Mouse (Mus musculus) embryonic facial prominence, embryonic 13.5 days (tissue): ENCODE measurements around the gene Prrg2. TPM values are rescaled to one million over a fixed set of nuclear protein-coding genes. Genes with fewer than 3 reads are reported as not detected.
A peak's percentile ranks its signal among the peaks of the same experiment; 100 is the strongest.
"Not testable (repeated sequence)": the region's sequence is repeated elsewhere in the genome, so short reads cannot be mapped to it uniquely, and the experiment has no call there.

Experiments
- ATAC-seq: fragments of 200-750 bp; cut with Nextera tagmentation; 2 replicates; pipeline ENCODE4 v1.8.0; 2017; ENCODE audit warnings: low read depth; ENCODE audit not compliant: insufficient number of reproducible peaks, insufficient read depth, low FRiP score, low TSS enrichment
- H3K27ac ChIP-seq: fragments of 300-500 bp; sonication (generic); 2 replicates; pipeline ENCODE4 v1.5.1; 2015; ENCODE audit warnings: moderate library complexity, mild to moderate bottlenecking, inconsistent platforms
- H3K27me3 ChIP-seq: fragments of 300-500 bp; sonication (generic); 2 replicates; pipeline ENCODE4 v1.6.1; 2015; ENCODE audit warnings: mild to moderate bottlenecking, inconsistent platforms
- H3K36me3 ChIP-seq: fragments of 300-500 bp; sonication (generic); 2 replicates; pipeline ENCODE4 v1.6.1; 2015; ENCODE audit warnings: mild to moderate bottlenecking, inconsistent platforms
- H3K4me1 ChIP-seq: fragments of 300-500 bp; sonication (generic); 2 replicates; pipeline ENCODE4 v1.6.1; 2015; ENCODE audit warnings: inconsistent platforms
- H3K4me2 ChIP-seq: fragments of 300-500 bp; sonication (generic); 2 replicates; pipeline ENCODE4 v1.6.1; 2015; ENCODE audit warnings: moderate library complexity, mild to moderate bottlenecking, inconsistent platforms
- H3K4me3 ChIP-seq: fragments of 300-500 bp; sonication (generic); 2 replicates; pipeline ENCODE4 v1.5.1; 2015; ENCODE audit warnings: mild to moderate bottlenecking, inconsistent platforms
- H3K9ac ChIP-seq: fragments of 300-500 bp; sonication (generic); 2 replicates; pipeline ENCODE4 v1.6.1; 2015; ENCODE audit warnings: mild to moderate bottlenecking, inconsistent platforms
- H3K9me3 ChIP-seq: fragments of 300-500 bp; sonication (generic); 2 replicates; pipeline ENCODE4 v1.6.1; 2016; ENCODE audit warnings: inconsistent platforms
- WGBS: fragments of 180-500 bp; shearing (Covaris S2); methylation state at CpG from one replicate; pipeline ENCODE4 v1.1.7; 2015; ENCODE audit warnings: mixed read lengths; 5-methylcytosine and 5-hydroxymethylcytosine counted together
- polyA plus RNA-seq: library from polyadenylated mRNA; unstranded; fragments of >200 nt; fragmentation: Nextera tagmentation; extraction: Ambion mirVana; gene quantifications from 2 replicates; pipeline ENCODE4 v1.2.1, GENCODE M21; 2015

Gene Prrg2
- polyA plus RNA-seq, 1 experiment from 2014 or later: 26.0 TPM

DNA sequence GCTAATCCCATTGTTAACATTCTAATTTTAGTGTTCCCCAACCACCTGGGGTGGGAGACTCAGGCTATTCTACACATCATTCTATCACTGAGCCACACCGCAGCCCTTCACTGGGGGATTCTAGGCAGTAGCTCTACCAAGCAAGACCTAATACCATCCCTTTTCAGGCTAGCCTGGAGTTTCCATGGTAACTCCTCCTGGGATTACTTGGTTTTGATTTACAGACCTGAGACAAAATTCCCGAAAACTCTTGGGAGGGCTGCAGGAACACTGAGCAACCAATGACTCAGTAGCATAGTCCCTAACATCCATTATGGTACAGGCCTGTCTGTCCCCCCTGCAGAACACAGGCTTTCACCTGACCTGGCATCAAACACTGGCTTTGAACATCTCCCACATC, 36.2 kb downstream of the Prrg2 start:
- 71% methylated on average over 2 of the region's 2 CpGs for WGBS
- H3K36me3 ChIP-seq: peaks cover 48% of the 10 kb centered on the region

DNA sequence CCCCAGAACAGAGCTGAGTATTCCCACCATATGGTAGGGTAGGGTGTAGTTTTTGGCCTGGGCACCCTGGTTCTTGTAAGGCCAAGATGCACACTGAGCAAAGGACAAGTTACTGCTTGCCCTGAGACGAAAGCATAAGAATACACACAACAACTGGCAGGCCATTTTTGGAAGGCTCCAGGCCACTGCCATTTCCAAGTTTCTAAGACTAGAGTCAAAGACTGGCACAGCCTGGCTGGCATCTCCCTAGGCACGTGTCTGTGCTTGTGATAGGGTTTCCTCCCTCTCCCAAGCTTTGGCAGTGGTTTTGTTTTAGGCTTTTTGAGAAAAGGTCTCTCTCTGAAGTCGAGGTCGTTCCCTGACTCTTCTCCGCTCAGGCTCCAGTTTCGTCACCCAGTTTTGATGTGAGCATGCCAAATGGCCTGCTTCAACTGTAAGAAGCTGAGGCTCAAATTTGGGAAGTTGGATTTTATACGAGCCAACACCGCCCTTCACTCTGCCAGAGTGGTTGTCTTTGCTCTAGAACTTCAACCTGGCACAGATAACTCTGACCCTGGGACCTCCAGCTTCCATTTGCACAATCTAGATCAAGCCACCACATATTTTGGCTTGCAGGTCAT, 36.8 kb downstream of the Prrg2 start:
- WGBS: 74% methylated on average over 8 of the region's 8 CpGs
- H3K4me3 ChIP-seq: no peak overlapping the region
- no peak for ATAC-seq
- H3K27me3 ChIP-seq: no peaks in the 10 kb centered on the region
- peaks cover 42% of the 10 kb centered on the region for H3K36me3 ChIP-seq
- H3K27ac ChIP-seq: peak overlapping the region; percentile 29; the same call in 1 of the 2 replicates
- H3K9me3 ChIP-seq: no peaks in the 10 kb centered on the region
- H3K4me2 ChIP-seq: no peak overlapping the region
- H3K9ac ChIP-seq: no peak overlapping the region
- peaks cover 3% of the 10 kb centered on the region; the same call in 1 of the 2 replicates for H3K4me1 ChIP-seq

More for the DNA sequence above, 36.2 kb downstream of the Prrg2 start:
- Histone ChIP-seq H3K27ac (peak overlapping the region; percentile 33; the same call in 1 of the 2 replicates), H3K4me3 (no peak overlapping the region), H3K4me1 (peaks cover 3% of the 10 kb centered on the region; the same call in 1 of the 2 replicates), H3K4me2 (no peak overlapping the region), H3K9me3 (no peaks in the 10 kb centered on the region), H3K27me3 (no peaks in the 10 kb centered on the region), H3K9ac (no peak overlapping the region)
- ATAC-seq: no peak

DNA sequence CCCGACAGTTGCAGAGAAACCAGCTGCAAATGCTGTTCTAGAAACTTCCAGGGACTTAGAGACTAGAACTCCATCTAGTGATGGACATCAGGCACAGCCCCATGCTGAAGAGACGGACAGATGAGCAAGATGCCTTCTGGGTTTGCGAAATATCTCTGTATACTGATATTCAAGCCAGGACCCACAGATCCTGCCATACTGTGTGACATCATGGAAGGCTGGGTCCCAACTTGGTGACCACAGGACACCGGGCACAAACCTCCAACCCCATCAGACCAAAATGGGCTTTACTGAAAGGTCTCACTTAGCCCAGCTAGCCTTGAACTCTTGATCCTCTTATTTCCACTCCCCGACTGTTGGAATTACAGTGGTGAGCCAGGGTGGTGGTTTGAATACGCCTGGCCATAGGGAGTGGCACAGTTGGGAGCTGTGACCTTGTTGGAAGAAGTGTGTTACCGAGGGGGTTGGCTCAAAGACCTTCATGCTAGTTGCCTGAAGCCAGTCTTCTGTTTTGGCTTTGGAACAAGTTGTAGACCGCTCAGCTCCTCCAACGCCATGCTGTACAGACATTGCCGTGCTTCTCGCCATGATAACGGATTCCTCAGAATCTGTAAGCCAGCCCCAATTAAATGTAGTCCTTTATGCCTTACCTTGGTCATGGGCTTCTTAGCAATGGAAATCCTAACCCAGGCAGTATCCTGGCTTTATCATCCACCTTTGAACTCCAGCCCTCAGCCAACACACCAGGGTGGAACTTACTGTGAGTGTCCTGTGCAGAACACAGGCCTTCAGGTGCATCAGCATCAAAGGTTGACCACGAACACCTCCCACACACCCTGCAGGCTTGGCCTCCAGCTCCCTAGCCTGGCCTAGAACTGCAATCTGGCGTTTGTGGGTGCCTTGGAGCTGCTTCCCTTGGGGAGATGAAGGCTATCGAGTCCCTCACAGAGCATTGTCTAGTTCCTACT, 37.9 kb downstream of the Prrg2 start:
- 83% methylated on average over 15 of the region's 15 CpGs for WGBS
- no peak for ATAC-seq
- Histone ChIP-seq H3K4me1 (peaks cover 3% of the 10 kb centered on the region; the same call in 1 of the 2 replicates), H3K4me2 (no peak overlapping the region), H3K36me3 (peaks cover 31% of the 10 kb centered on the region), H3K27ac (no peak overlapping the region), H3K4me3 (no peak overlapping the region), H3K27me3 (no peaks in the 10 kb centered on the region), H3K9me3 (no peaks in the 10 kb centered on the region), H3K9ac (0 out of 2 replicates have a peak overlapping the region, but pooled peaks have one; percentile 21)

DNA sequence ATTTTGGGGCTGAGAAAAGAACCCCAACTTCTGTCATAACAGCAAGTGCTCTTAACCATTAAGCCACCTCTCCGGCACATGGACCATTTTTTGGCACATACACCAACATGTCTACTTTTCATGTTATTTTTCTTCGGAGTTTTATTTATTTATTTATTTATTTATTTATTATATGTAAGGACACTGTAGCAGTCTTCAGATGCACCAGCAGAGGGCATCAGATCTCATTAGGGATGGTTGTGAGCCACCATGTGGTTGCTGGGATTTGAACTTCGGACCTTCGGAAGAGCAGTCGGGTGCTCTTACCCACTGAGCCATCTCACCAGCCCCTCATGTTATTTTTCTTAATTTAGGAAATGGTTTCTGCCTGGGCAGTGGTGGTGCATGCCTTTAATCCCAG, 38.8 kb downstream of the Prrg2 start:
- not testable (repeated sequence) for H3K27ac ChIP-seq

DNA sequence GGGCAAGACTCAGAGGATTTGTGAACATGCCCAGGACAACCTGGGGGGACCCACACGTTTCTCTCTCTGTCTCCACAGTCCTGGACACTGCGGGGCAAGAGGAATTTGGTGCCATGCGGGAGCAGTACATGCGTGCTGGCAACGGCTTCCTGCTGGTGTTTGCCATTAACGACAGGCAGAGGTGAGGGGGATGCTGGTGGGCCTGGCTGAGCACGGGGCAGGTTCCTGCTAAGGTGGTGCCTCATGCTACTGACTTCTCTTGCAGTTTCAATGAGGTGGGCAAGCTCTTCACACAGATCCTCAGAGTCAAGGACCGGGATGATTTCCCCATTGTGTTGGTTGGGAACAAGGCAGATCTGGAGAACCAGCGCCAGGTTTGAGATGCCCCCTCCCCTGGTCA, 42.3 kb downstream of the Prrg2 start:
- no peak overlapping the region for H3K9ac ChIP-seq
- H3K9me3 ChIP-seq: no peaks in the 10 kb centered on the region
- no peak overlapping the region for H3K4me2 ChIP-seq
- no peaks in the 10 kb centered on the region for H3K36me3 ChIP-seq
- H3K27me3 ChIP-seq: no peaks in the 10 kb centered on the region
- ATAC-seq: no peak
- WGBS: 68% methylated on average over 9 of the region's 9 CpGs
- no peak overlapping the region for H3K4me3 ChIP-seq
- no peak overlapping the region for H3K27ac ChIP-seq
- H3K4me1 ChIP-seq: peaks cover 20% of the 10 kb centered on the region

More for the DNA sequence above, 38.8 kb downstream of the Prrg2 start:
- H3K9ac ChIP-seq, H3K27me3 ChIP-seq, ATAC-seq, H3K4me1 ChIP-seq, H3K4me2 ChIP-seq, H3K9me3 ChIP-seq, H3K4me3 ChIP-seq: not testable (repeated sequence)
- peaks cover 22% of the 10 kb centered on the region for H3K36me3 ChIP-seq
- 84% methylated on average over 5 of the region's 5 CpGs for WGBS

DNA sequence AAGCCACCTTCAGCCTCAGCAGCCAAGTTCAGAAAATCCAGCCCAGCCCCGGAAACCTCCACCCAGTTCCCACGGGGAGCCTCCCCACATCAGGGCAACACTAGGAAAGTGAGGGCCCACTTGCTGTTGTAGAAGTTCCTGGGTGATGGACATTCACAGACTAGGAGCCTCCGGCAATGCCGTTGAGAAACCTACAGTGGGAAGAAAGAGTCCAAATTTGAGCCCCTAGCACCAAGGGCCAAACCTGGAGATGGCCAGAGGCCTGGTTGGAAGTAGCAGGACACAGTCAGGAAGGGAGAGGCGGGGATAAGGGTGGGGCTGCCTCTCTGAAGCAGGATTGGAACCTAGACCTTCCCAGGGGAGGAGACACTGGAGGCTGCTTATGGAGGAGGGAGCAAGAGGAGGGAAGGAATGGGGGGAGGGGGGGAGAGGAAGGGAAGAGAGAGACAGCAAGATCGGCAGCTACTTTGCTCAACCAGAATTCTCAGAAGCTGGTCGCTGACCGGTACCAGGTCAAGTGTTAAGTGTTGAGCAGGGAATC, 43.4 kb downstream of the Prrg2 start:
- 32% methylated on average over 8 of the region's 8 CpGs for WGBS
- peak overlapping the region; percentile 90 for H3K4me2 ChIP-seq
- H3K9me3 ChIP-seq: no peaks in the 10 kb centered on the region
- H3K27me3 ChIP-seq: no peaks in the 10 kb centered on the region
- ATAC-seq: no peak
- H3K36me3 ChIP-seq: no peaks in the 10 kb centered on the region
- H3K4me1 ChIP-seq: peaks cover 26% of the 10 kb centered on the region
- 0 out of 2 replicates have a peak overlapping the region, but pooled peaks have one; percentile 44 for H3K9ac ChIP-seq
- H3K4me3 ChIP-seq: 0 out of 2 replicates have a peak overlapping the region, but pooled peaks have one; percentile 90
- peak overlapping the region; percentile 28; the same call in 1 of the 2 replicates for H3K27ac ChIP-seq

DNA sequence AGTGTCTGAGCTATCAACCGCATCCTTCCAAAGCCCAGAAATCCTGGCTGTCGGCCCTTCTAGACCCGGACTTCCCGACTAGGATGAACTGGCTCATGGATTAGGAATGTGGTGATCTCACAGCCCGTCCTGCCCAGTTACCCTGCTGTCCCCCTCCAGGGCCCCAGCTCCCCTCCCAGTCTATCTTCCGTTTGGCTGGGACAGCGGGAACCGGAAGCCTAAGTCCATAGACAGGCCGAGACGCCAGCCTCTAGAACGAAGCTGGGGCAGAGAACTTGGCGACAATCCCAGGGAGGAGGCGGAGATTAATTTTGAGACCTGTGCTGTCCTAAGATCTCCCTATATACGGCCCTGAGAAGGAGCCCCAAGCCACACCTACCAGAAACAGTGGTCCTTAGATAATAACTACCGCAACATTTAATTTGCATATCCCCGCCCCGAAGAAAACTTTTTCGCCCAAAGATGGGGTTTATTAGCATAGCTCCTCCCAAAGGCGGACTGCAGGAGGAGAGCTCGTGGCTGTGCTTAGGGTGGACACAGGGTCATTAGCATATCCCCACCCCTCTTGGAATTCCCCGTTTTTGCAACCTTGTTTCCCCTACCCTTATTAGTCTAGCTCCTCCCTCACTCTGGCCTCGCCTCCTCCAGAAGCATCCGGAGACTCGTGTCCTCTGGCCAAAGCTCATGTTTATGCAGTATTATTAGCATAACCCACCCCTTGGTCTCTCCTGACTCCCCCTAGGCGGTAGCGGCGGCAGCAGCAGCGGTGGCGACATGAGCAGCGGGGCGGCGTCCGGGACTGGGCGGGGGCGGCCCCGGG, 45.0 kb downstream of the Prrg2 start, which contains the start of gene Rras:
Rras (plus strand) TSS at position 720 of the 820 bp plus-strand sequence.
- ATAC-seq: peak; percentile 88
- Histone ChIP-seq H3K4me3 (peak within 1 kb of the TSS; percentile 90), H3K4me2 (peak within 1 kb of the TSS; percentile 90), H3K4me1 (peaks cover 29% of the 10 kb centered on the region), H3K9me3 (no peaks in the 10 kb centered on the region), H3K9ac (peak within 1 kb of the TSS; percentile 75), H3K27me3 (no peaks in the 10 kb centered on the region), H3K27ac (peak within 1 kb of the TSS; percentile 95), H3K36me3 (peaks cover 16% of the 10 kb centered on the region)
- WGBS: under 1% methylated on average over 36 of the region's 36 CpGs

DNA sequence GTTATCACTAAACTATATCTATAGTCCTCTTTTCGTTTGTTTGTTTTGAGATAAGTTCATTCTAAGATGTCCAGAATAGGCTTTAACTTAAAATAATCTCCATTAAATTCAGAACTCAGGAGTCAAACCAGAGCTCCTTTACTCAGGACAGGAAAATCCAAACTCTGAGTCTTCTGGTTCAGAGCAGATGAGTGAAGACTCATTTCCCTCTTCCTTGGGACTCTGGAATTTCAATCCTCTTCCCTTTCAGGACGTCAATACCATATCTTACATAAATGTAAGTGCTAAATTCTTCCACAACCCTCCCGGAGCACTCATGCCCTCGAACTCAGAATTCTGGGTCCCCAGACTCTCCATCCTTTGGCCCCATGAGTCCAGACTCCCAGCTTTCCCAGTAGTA, 45.7 kb downstream of the Prrg2 start:
- H3K4me1 ChIP-seq: peaks cover 29% of the 10 kb centered on the region
- WGBS: under 1% methylated on average over 4 of the region's 4 CpGs
- peak overlapping the region; percentile 90 for H3K4me3 ChIP-seq
- ATAC-seq: no peak
- H3K9me3 ChIP-seq: no peaks in the 10 kb centered on the region
- H3K9ac ChIP-seq: peak overlapping the region; percentile 62
- H3K27ac ChIP-seq: peak overlapping the region; percentile 95
- peaks cover 23% of the 10 kb centered on the region for H3K36me3 ChIP-seq
- H3K27me3 ChIP-seq: no peaks in the 10 kb centered on the region
- H3K4me2 ChIP-seq: peak overlapping the region; percentile 90

DNA sequence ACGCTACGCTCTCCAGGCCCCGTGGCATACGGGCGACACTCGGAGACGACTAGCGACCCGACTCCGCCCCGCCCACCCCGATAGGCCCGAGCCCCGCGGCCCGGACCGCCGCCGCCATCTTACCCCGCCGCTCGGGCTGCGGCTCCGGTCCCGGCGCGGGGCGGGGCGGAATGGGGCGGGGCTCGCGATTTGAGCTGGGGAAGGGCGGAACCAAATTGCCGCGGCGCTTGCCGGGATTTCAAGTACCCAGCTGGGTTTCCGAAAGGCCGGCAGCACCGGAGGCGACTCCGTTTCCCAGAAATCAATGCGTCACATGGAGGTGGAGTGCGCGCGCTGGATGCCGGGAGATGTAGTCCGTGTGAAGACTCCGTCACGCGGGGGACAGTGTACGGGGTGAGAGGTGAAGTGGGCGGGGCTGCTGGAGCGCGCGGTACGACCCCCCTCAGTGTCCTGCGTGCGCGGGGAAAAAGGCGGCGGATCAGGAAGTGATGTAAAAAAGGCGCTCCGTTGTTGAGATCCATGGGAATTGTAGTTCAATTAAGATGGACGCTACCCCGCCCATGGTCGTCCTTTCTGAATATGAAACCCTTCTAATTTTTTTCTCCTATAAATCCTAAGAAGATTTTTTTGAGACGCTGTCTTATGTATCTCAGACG, 46.4 kb downstream of the Prrg2 start, which contains the start of gene Scaf1:
Scaf1 (minus strand) TSS at position 407 of the 656 bp plus-strand sequence.
- H3K9ac ChIP-seq: peak within 1 kb of the TSS; percentile 97
- no peaks in the 10 kb centered on the region for H3K9me3 ChIP-seq
- peak within 1 kb of the TSS; percentile 90 for H3K4me3 ChIP-seq
- peaks cover 29% of the 10 kb centered on the region for H3K4me1 ChIP-seq
- peak within 1 kb of the TSS; percentile 95 for H3K27ac ChIP-seq
- peak; percentile 91 for ATAC-seq
- H3K36me3 ChIP-seq: peaks cover 29% of the 10 kb centered on the region
- no peaks in the 10 kb centered on the region for H3K27me3 ChIP-seq
- H3K4me2 ChIP-seq: peak within 1 kb of the TSS; percentile 90
- under 1% methylated on average over 69 of the region's 69 CpGs for WGBS

DNA sequence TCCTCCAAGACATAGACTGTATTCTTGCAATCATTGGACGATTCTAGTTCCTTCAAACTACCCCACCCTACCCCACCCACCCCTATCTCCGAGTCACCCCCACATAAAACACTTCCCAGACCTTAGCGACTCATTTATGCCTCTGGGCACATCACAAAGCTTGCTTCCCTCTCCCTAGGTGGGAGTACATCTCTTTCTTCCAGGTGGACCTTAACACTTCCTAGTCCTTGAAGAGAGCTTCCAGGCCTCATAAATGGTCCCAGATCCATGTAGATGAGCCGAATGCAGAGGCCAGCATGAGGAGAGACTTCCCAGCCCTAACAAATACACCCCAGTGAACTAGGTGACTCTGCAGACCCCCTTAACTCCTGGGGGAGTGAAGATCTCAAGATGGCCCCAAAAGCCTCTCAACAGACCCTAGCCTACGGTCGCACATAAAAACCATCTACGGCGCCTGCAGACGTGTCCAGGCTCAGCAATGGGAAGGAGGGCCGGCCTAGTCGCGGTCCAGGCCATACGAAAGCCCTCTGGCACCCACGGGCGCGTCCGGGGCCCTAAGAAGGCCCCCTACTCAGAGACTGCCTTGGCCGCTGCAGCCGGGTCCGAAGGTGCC, 47.0 kb downstream of the Prrg2 start:
- H3K9me3 ChIP-seq: no peaks in the 10 kb centered on the region
- peak overlapping the region; percentile 95 for H3K27ac ChIP-seq
- no peak for ATAC-seq
- peaks cover 29% of the 10 kb centered on the region for H3K4me1 ChIP-seq
- H3K27me3 ChIP-seq: no peaks in the 10 kb centered on the region
- peak overlapping the region; percentile 80 for H3K4me2 ChIP-seq
- peak overlapping the region; percentile 97 for H3K9ac ChIP-seq
- peaks cover 34% of the 10 kb centered on the region for H3K36me3 ChIP-seq
- peak overlapping the region; percentile 90 for H3K4me3 ChIP-seq
- WGBS: 1% methylated on average over 20 of the region's 20 CpGs
